Mouse (Mus musculus): ENCODE measurements around the gene Glce. TPM values are rescaled to one million over a fixed set of nuclear protein-coding genes. Genes with fewer than 3 reads are reported as not detected.

Gene Glce
- total and polyA plus RNA-seq, 3 experiments, result 7.4 to 16.4 (median 13.1) TPM

DNA sequence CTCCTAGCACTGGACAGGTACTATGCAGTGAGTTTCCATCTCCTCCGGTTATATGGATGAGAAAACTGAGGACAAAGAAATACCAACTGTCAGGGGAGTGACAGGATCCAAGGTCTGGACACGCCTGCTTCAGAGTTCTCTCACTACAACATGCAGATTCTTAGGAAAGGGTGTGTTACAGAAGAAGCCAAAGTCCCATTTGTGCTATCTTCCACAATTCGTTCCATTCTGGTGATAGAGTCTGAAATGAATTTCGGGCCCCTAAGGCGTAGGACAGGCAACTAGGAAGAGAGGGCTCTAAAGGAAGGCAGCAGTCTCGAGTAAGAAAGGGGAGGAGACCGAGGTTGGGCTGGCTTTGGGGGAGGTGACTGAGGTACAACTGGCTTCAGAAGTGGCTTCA is 21.0 kb upstream of the Glce start:
- no peak for DNase-seq (ENCODE audit: extremely low read depth)
- Histone ChIP-seq H3K27me3 (replicated peaks) (no peaks in the 10 kb centered on the region), H3K4me3 (replicated peaks in 1 of 3; ENCODE audit: low read depth in 2 of 3, low read length in 2 of 3, poor library complexity in 1 of 3) (no peak overlapping the region), H3K4me2 (ENCODE audit: insufficient read depth, low read depth, poor library complexity, severe bottlenecking) (no peak overlapping the region), H3K4me1 (ENCODE audit: control insufficient read depth in 1 of 2, insufficient read depth in 2 of 2) (no peaks in the 10 kb centered on the region), H3K79me2 (replicated peaks; ENCODE audit: control insufficient read depth, extremely low read depth, insufficient read depth, poor library complexity, severe bottlenecking) (no peaks in the 10 kb centered on the region), H3K27ac (ENCODE audit: insufficient read depth, low read depth) (no peak overlapping the region), H3K9ac (ENCODE audit: insufficient read depth, low read depth) (no peak overlapping the region), H3K9me3 (replicated peaks; ENCODE audit: low read length) (no peaks in the 10 kb centered on the region), H3K36me3 (replicated peaks in 1 of 2; ENCODE audit: control insufficient read depth in 1 of 2, insufficient read depth in 1 of 2, low read length in 1 of 2) (no peaks in the 10 kb centered on the region)
- dilution Hi-C loops (cut with MboI; ENCODE audit: extremely low pct_ligation_motif_present, extremely low pct_unique_long_range_greater_than_20kb, low sequenced_read_pairs) (no loop called here), in situ Hi-C loops (cut with MboI; ENCODE audit: low pct_ligation_motif_present, low pct_unique_long_range_greater_than_20kb, low sequenced_read_pairs) (no loop called here)
- TF ChIP-seq EP300 (IDR thresholded peaks at IDR 0.05; ENCODE audit: low read length), result no peak
- no peak for TF ChIP-seq USF2 (conservative IDR thresholded peaks at IDR 0.05; ENCODE audit: low read depth, low read length)
- TF ChIP-seq SIN3A (IDR thresholded peaks at IDR 0.05; ENCODE audit: low read length), result no peak
- no peak for TF ChIP-seq SMC3 (IDR thresholded peaks at IDR 0.05; ENCODE audit: low read depth, low read length)
- no peak for TF ChIP-seq GABPA (IDR thresholded peaks at IDR 0.05; ENCODE audit: insufficient replicate concordance, low read depth, low read length)
- TF ChIP-seq ETS1 (conservative IDR thresholded peaks at IDR 0.05; ENCODE audit: low read depth, low read length), result no peak

DNA sequence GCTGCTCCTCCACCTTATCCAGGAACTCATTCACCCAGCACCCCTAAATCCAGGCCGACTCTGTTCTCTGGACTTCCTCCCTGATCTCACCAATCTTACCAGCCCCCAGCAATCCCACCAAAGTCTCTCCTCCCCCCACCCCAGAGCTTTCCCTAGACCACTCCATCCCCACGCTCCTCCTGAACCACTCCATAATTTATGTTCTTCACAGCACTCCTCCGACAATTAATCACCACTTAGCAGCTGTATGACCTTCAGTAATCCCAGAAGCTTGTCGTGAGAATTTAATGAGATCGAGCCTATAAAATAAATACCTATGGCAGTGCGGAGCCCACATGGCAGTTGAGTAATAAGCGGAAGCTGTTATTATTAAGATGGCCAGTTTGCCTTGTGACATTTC is 16.6 kb upstream of the Glce start:
- H3K36me3 ChIP-seq (replicated peaks in 1 of 2; ENCODE audit: control insufficient read depth in 1 of 2, insufficient read depth in 1 of 2, low read length in 1 of 2), result no peaks in the 10 kb centered on the region
- in situ Hi-C loops (cut with MboI; ENCODE audit: low pct_ligation_motif_present, low pct_unique_long_range_greater_than_20kb, low sequenced_read_pairs), result no loop called here

GRCm38 (mm10) chr9:62137259-62137658 is 14.8 kb upstream of the Glce start:
- in situ Hi-C loops (cut with MboI; ENCODE audit: low pct_ligation_motif_present, low pct_unique_long_range_greater_than_20kb, low sequenced_read_pairs) (no loop called here), dilution Hi-C loops (cut with MboI; ENCODE audit: extremely low pct_ligation_motif_present, extremely low pct_unique_long_range_greater_than_20kb, low sequenced_read_pairs) (no loop called here)
- no peak overlapping the region for H3K27ac ChIP-seq (ENCODE audit: insufficient read depth, low read depth)
- DNase-seq (ENCODE audit: extremely low read depth), result no peak
- no peaks in the 10 kb centered on the region for H3K79me2 ChIP-seq (replicated peaks; ENCODE audit: control insufficient read depth, extremely low read depth, insufficient read depth, poor library complexity, severe bottlenecking)
- no peak overlapping the region for H3K9ac ChIP-seq (ENCODE audit: insufficient read depth, low read depth)
- H3K9me3 ChIP-seq (replicated peaks; ENCODE audit: low read length), result no peaks in the 10 kb centered on the region
- H3K36me3 ChIP-seq (replicated peaks in 1 of 2; ENCODE audit: control insufficient read depth in 1 of 2, insufficient read depth in 1 of 2, low read length in 1 of 2), result no peaks in the 10 kb centered on the region
- H3K4me2 ChIP-seq (ENCODE audit: insufficient read depth, low read depth, poor library complexity, severe bottlenecking), result no peak overlapping the region
- peaks cover 0 to under 1% of the 10 kb centered on the region in 2 experiments; a peak in 1 of 4 replicates for H3K4me1 ChIP-seq (ENCODE audit: control insufficient read depth in 1 of 2, insufficient read depth in 2 of 2)
- H3K27me3 ChIP-seq (replicated peaks), result peaks cover 6% of the 10 kb centered on the region
- no peak overlapping the region for H3K4me3 ChIP-seq (replicated peaks in 1 of 3; ENCODE audit: low read depth in 2 of 3, low read length in 2 of 3, poor library complexity in 1 of 3)
- no peak for TF ChIP-seq ETS1 (conservative IDR thresholded peaks at IDR 0.05; ENCODE audit: low read depth, low read length)
- TF ChIP-seq TBP (conservative IDR thresholded peaks at IDR 0.05; ENCODE audit: low read depth, low read length), result no peak
- TF ChIP-seq RAD21 (IDR thresholded peaks at IDR 0.05; ENCODE audit: low read depth, low read length), result no peak
- TF ChIP-seq USF1 (IDR thresholded peaks at IDR 0.05; ENCODE audit: low read depth, low read length), result no peak
- TF ChIP-seq CTCF (conservative IDR thresholded peaks at IDR 0.05 in 1 of 2, IDR thresholded peaks at IDR 0.05 in 1 of 2; ENCODE audit: low read depth in 2 of 2, low read length in 2 of 2), result no peak
- TF ChIP-seq USF2 (conservative IDR thresholded peaks at IDR 0.05; ENCODE audit: low read depth, low read length), result no peak
- TF ChIP-seq CHD2 (IDR thresholded peaks at IDR 0.05; ENCODE audit: low read length), result no peak
- TF ChIP-seq NRF1 (IDR thresholded peaks at IDR 0.05; ENCODE audit: low read depth, low read length), result no peak
- TF ChIP-seq ZC3H11A (IDR thresholded peaks at IDR 0.05; ENCODE audit: low read depth, low read length), result no peak
- no peak for TF ChIP-seq CHD1 (IDR thresholded peaks at IDR 0.05; ENCODE audit: low read depth, low read length)
- TF ChIP-seq POLR2A (IDR thresholded peaks at IDR 0.05; ENCODE audit: low read depth, low read length), result no peak
- no peak for TF ChIP-seq JUND (conservative IDR thresholded peaks at IDR 0.05; ENCODE audit: low read depth, low read length)
- TF ChIP-seq EP300 (IDR thresholded peaks at IDR 0.05; ENCODE audit: low read length), result no peak

More for the DNA sequence above, 16.6 kb upstream of the Glce start:
- Histone ChIP-seq H3K79me2 (replicated peaks; ENCODE audit: control insufficient read depth, extremely low read depth, insufficient read depth, poor library complexity, severe bottlenecking) (no peaks in the 10 kb centered on the region), H3K9me3 (replicated peaks; ENCODE audit: low read length) (no peaks in the 10 kb centered on the region), H3K4me3 (replicated peaks in 1 of 3; ENCODE audit: low read depth in 2 of 3, low read length in 2 of 3, poor library complexity in 1 of 3) (no peak overlapping the region), H3K4me2 (ENCODE audit: insufficient read depth, low read depth, poor library complexity, severe bottlenecking) (no peak overlapping the region), H3K4me1 (ENCODE audit: control insufficient read depth in 1 of 2, insufficient read depth in 2 of 2) (no peaks in the 10 kb centered on the region), H3K27me3 (replicated peaks) (peaks cover 6% of the 10 kb centered on the region), H3K9ac (ENCODE audit: insufficient read depth, low read depth) (no peak overlapping the region), H3K27ac (ENCODE audit: insufficient read depth, low read depth) (no peak overlapping the region)
- DNase-seq (ENCODE audit: extremely low read depth), result no peak
- TF ChIP-seq MAZ (IDR thresholded peaks at IDR 0.05; ENCODE audit: low read depth, low read length) (no peak), RAD21 (IDR thresholded peaks at IDR 0.05; ENCODE audit: low read depth, low read length) (no peak), TCF12 (IDR thresholded peaks at IDR 0.05; ENCODE audit: low read depth, low read length) (no peak), ZC3H11A (IDR thresholded peaks at IDR 0.05; ENCODE audit: low read depth, low read length) (no peak), CTCF (conservative IDR thresholded peaks at IDR 0.05 in 1 of 2, IDR thresholded peaks at IDR 0.05 in 1 of 2; ENCODE audit: low read depth in 2 of 2, low read length in 2 of 2) (no peak), MXI1 (IDR thresholded peaks at IDR 0.05; ENCODE audit: low read depth, low read length) (no peak), MAFK (IDR thresholded peaks at IDR 0.05; ENCODE audit: insufficient replicate concordance, low read length) (no peak), SMC3 (IDR thresholded peaks at IDR 0.05; ENCODE audit: low read depth, low read length) (no peak), ETS1 (conservative IDR thresholded peaks at IDR 0.05; ENCODE audit: low read depth, low read length) (no peak), ZMIZ1 (IDR thresholded peaks at IDR 0.05; ENCODE audit: low read depth, low read length) (no peak), ZNF384 (IDR thresholded peaks at IDR 0.05; ENCODE audit: low read depth, low read length) (no peak), RCOR1 (conservative IDR thresholded peaks at IDR 0.05; ENCODE audit: low read depth, low read length) (no peak), IRF4 (IDR thresholded peaks at IDR 0.05; ENCODE audit: low read depth, low read length) (no peak), MYC (IDR thresholded peaks at IDR 0.05; ENCODE audit: low read depth, low read length) (no peak), ELF1 (IDR thresholded peaks at IDR 0.05; ENCODE audit: low read depth, low read length) (no peak), SIN3A (IDR thresholded peaks at IDR 0.05; ENCODE audit: low read length) (no peak), MAX (IDR thresholded peaks at IDR 0.05; ENCODE audit: low read length) (no peak), UBTF (IDR thresholded peaks at IDR 0.05; ENCODE audit: low read depth, low read length) (no peak), POLR2AphosphoS2 (IDR thresholded peaks at IDR 0.05; ENCODE audit: low read depth, low read length) (no peak), E2F4 (IDR thresholded peaks at IDR 0.05; ENCODE audit: insufficient replicate concordance, low read depth, low read length) (no peak)
- dilution Hi-C loops (cut with MboI; ENCODE audit: extremely low pct_ligation_motif_present, extremely low pct_unique_long_range_greater_than_20kb, low sequenced_read_pairs), result no loop called here
